Mouse (Mus musculus): Measurements from ENCODE around the gene Baz1b. TPM values are rescaled to one million over a fixed set of nuclear protein-coding genes. Genes with fewer than 3 reads are reported as not detected.

Baz1b gene
- polyA plus RNA-seq, 1 experiment from 2014 or later: 68.8 TPM

- Histone ChIP-seq H3K27me3 (ENCODE audit: control insufficient read depth, insufficient read depth, low read length) (no peaks in the 10 kb centered on the region), H3K4me1 (ENCODE audit: control insufficient read depth, insufficient read depth, low read length) (no peaks in the 10 kb centered on the region; the same call in 1 of the 2 replicates), H3K4me2 (replicated peaks; ENCODE audit: low read depth, low read length) (no peak overlapping the region), H3K9ac (ENCODE audit: low read depth, low read length) (no peak overlapping the region), H3K36me3 (ENCODE audit: control insufficient read depth, insufficient read depth, low read length) (no peaks in the 10 kb centered on the region), H3K27ac (ENCODE audit: low read depth, low read length) (no peak overlapping the region), H3K4me3 (ENCODE audit: low read length) (no peak overlapping the region), H3K9me3 (ENCODE audit: control insufficient read depth, low read length) (no peaks in the 10 kb centered on the region)
- 51% methylated on average over 8 of the region's 8 CpGs for WGBS
- ATAC-seq (ENCODE audit: low FRiP score, low TSS enrichment): no peak
These were observed 82.4 kb downstream of the Baz1b start for GRCm38 (mm10) chr5:135269451-135269850.

- Histone ChIP-seq H3K27me3 (ENCODE audit: control insufficient read depth, insufficient read depth, low read length) (no peaks in the 10 kb centered on the region), H3K4me3 (ENCODE audit: low read length) (no peak overlapping the region), H3K36me3 (ENCODE audit: control insufficient read depth, insufficient read depth, low read length) (no peaks in the 10 kb centered on the region), H3K4me2 (replicated peaks; ENCODE audit: low read depth, low read length) (no peak overlapping the region), H3K9ac (ENCODE audit: low read depth, low read length) (no peak overlapping the region), H3K9me3 (ENCODE audit: control insufficient read depth, low read length) (no peaks in the 10 kb centered on the region), H3K4me1 (ENCODE audit: control insufficient read depth, insufficient read depth, low read length) (no peaks in the 10 kb centered on the region), H3K27ac (ENCODE audit: low read depth, low read length) (no peak overlapping the region)
- 72% methylated on average over 4 of the region's 4 CpGs for WGBS
- no peak for ATAC-seq (ENCODE audit: low FRiP score, low TSS enrichment)
These were observed 83.3 kb downstream of the Baz1b start for GRCm38 (mm10) chr5:135270361-135270760.

GRCm38 (mm10) chr5:135271563-135272165 lies 84.6 kb downstream of the Baz1b start:
- Histone ChIP-seq H3K9ac (ENCODE audit: low read depth, low read length) (no peak overlapping the region), H3K4me1 (ENCODE audit: control insufficient read depth, insufficient read depth, low read length) (no peaks in the 10 kb centered on the region), H3K4me3 (ENCODE audit: low read length) (no peak overlapping the region), H3K4me2 (replicated peaks; ENCODE audit: low read depth, low read length) (no peak overlapping the region), H3K27me3 (ENCODE audit: control insufficient read depth, insufficient read depth, low read length) (peaks cover 7% of the 10 kb centered on the region), H3K9me3 (ENCODE audit: control insufficient read depth, low read length) (no peaks in the 10 kb centered on the region), H3K36me3 (ENCODE audit: control insufficient read depth, insufficient read depth, low read length) (no peaks in the 10 kb centered on the region), H3K27ac (ENCODE audit: low read depth, low read length) (no peak overlapping the region)
- WGBS: 77% methylated on average over 12 of the region's 12 CpGs
- ATAC-seq (ENCODE audit: low FRiP score, low TSS enrichment): no peak

- ATAC-seq (ENCODE audit: low FRiP score, low TSS enrichment): no peak
- H3K9me3 ChIP-seq (ENCODE audit: control insufficient read depth, low read length): no peaks in the 10 kb centered on the region
- H3K9ac ChIP-seq (ENCODE audit: low read depth, low read length): no peak overlapping the region
- H3K4me1 ChIP-seq (ENCODE audit: control insufficient read depth, insufficient read depth, low read length): no peaks in the 10 kb centered on the region
- peak overlapping the region; percentile 3; the same call in 1 of the 2 replicates for H3K4me3 ChIP-seq (ENCODE audit: low read length)
- H3K4me2 ChIP-seq (replicated peaks; ENCODE audit: low read depth, low read length): peak overlapping the region; percentile 27
- no peaks in the 10 kb centered on the region for H3K36me3 ChIP-seq (ENCODE audit: control insufficient read depth, insufficient read depth, low read length)
- no peak overlapping the region for H3K27ac ChIP-seq (ENCODE audit: low read depth, low read length)
- H3K27me3 ChIP-seq (ENCODE audit: control insufficient read depth, insufficient read depth, low read length): peaks cover 7% of the 10 kb centered on the region
- 25% methylated on average over 15 of the region's 15 CpGs for WGBS
These were observed 87.8 kb downstream of the Baz1b start for GRCm38 (mm10) chr5:135274663-135275396.

- H3K27me3 ChIP-seq (ENCODE audit: control insufficient read depth, insufficient read depth, low read length): peaks cover 7% of the 10 kb centered on the region
- no peaks in the 10 kb centered on the region for H3K4me1 ChIP-seq (ENCODE audit: control insufficient read depth, insufficient read depth, low read length)
- H3K4me2 ChIP-seq (replicated peaks; ENCODE audit: low read depth, low read length): peak overlapping the region; percentile 40
- H3K27ac ChIP-seq (ENCODE audit: low read depth, low read length): no peak overlapping the region
- no peak for ATAC-seq (ENCODE audit: low FRiP score, low TSS enrichment)
- peak overlapping the region; percentile 54 for H3K9ac ChIP-seq (ENCODE audit: low read depth, low read length)
- H3K4me3 ChIP-seq (ENCODE audit: low read length): peak overlapping the region; percentile 21; the same call in 1 of the 2 replicates
- H3K9me3 ChIP-seq (ENCODE audit: control insufficient read depth, low read length): no peaks in the 10 kb centered on the region
- no peaks in the 10 kb centered on the region for H3K36me3 ChIP-seq (ENCODE audit: control insufficient read depth, insufficient read depth, low read length)
- 3% methylated on average over 36 of the region's 36 CpGs for WGBS
These were observed 89.5 kb downstream of the Baz1b start for GRCm38 (mm10) chr5:135276597-135276996.

- Histone ChIP-seq H3K36me3 (ENCODE audit: control insufficient read depth, insufficient read depth, low read length) (no peaks in the 10 kb centered on the region), H3K27ac (ENCODE audit: low read depth, low read length) (no peak overlapping the region), H3K4me2 (replicated peaks; ENCODE audit: low read depth, low read length) (no peak overlapping the region), H3K4me3 (ENCODE audit: low read length) (no peak overlapping the region), H3K27me3 (ENCODE audit: control insufficient read depth, insufficient read depth, low read length) (peaks cover 7% of the 10 kb centered on the region), H3K9ac (ENCODE audit: low read depth, low read length) (no peak overlapping the region), H3K9me3 (ENCODE audit: control insufficient read depth, low read length) (no peaks in the 10 kb centered on the region), H3K4me1 (ENCODE audit: control insufficient read depth, insufficient read depth, low read length) (no peaks in the 10 kb centered on the region)
- WGBS: 76% methylated on average over 9 of the region's 9 CpGs
- ATAC-seq (ENCODE audit: low FRiP score, low TSS enrichment): no peak
These were observed 93.2 kb downstream of the Baz1b start for GRCm38 (mm10) chr5:135280226-135280625.

- Histone ChIP-seq H3K9ac (ENCODE audit: low read depth, low read length) (no peak overlapping the region), H3K27me3 (ENCODE audit: control insufficient read depth, insufficient read depth, low read length) (no peaks in the 10 kb centered on the region), H3K4me1 (ENCODE audit: control insufficient read depth, insufficient read depth, low read length) (no peaks in the 10 kb centered on the region), H3K27ac (ENCODE audit: low read depth, low read length) (no peak overlapping the region), H3K36me3 (ENCODE audit: control insufficient read depth, insufficient read depth, low read length) (no peaks in the 10 kb centered on the region), H3K9me3 (ENCODE audit: control insufficient read depth, low read length) (no peaks in the 10 kb centered on the region), H3K4me3 (ENCODE audit: low read length) (no peak overlapping the region), H3K4me2 (replicated peaks; ENCODE audit: low read depth, low read length) (no peak overlapping the region)
- 79% methylated on average over 3 of the region's 3 CpGs for WGBS
- no peak for ATAC-seq (ENCODE audit: low FRiP score, low TSS enrichment)
These were observed 98.1 kb downstream of the Baz1b start for GRCm38 (mm10) chr5:135285211-135285610.

- H3K4me2 ChIP-seq (replicated peaks; ENCODE audit: low read depth, low read length): no peak overlapping the region
- no peaks in the 10 kb centered on the region for H3K9me3 ChIP-seq (ENCODE audit: control insufficient read depth, low read length)
- no peak overlapping the region for H3K27ac ChIP-seq (ENCODE audit: low read depth, low read length)
- WGBS: under 1% methylated on average over 6 of the region's 6 CpGs
- peak; percentile 75 for ATAC-seq (ENCODE audit: low FRiP score, low TSS enrichment)
- H3K4me1 ChIP-seq (ENCODE audit: control insufficient read depth, insufficient read depth, low read length): no peaks in the 10 kb centered on the region
- H3K36me3 ChIP-seq (ENCODE audit: control insufficient read depth, insufficient read depth, low read length): no peaks in the 10 kb centered on the region
- no peaks in the 10 kb centered on the region for H3K27me3 ChIP-seq (ENCODE audit: control insufficient read depth, insufficient read depth, low read length)
- H3K9ac ChIP-seq (ENCODE audit: low read depth, low read length): no peak overlapping the region
- no peak overlapping the region for H3K4me3 ChIP-seq (ENCODE audit: low read length)
These were observed 99.1 kb downstream of the Baz1b start for GRCm38 (mm10) chr5:135286185-135286584.

GRCm38 (mm10) chr5:135286926-135287325 lies 99.9 kb downstream of the Baz1b start:
- H3K9me3 ChIP-seq (ENCODE audit: control insufficient read depth, low read length): no peaks in the 10 kb centered on the region
- no peak overlapping the region for H3K4me2 ChIP-seq (replicated peaks; ENCODE audit: low read depth, low read length)
- no peaks in the 10 kb centered on the region for H3K27me3 ChIP-seq (ENCODE audit: control insufficient read depth, insufficient read depth, low read length)
- no peak overlapping the region for H3K27ac ChIP-seq (ENCODE audit: low read depth, low read length)
- no peaks in the 10 kb centered on the region for H3K36me3 ChIP-seq (ENCODE audit: control insufficient read depth, insufficient read depth, low read length)
- H3K4me1 ChIP-seq (ENCODE audit: control insufficient read depth, insufficient read depth, low read length): no peaks in the 10 kb centered on the region
- H3K4me3 ChIP-seq (ENCODE audit: low read length): no peak overlapping the region
- 77% methylated on average over 5 of the region's 5 CpGs for WGBS
- no peak for ATAC-seq (ENCODE audit: low FRiP score, low TSS enrichment)
- H3K9ac ChIP-seq (ENCODE audit: low read depth, low read length): no peak overlapping the region
